Mouse (Mus musculus) thymus, adult 2 months (tissue): ENCODE measurements around the gene Rnf212.

Source experiments
- CTCF ChIP-seq: fragments of 200-500 bp; IDR thresholded peaks from 2 replicates; pipeline ENCODE4 v1.5.1; 2012; ENCODE audit warnings: mild to moderate bottlenecking, control low read depth, low read length, moderate library complexity, borderline replicate concordance; ENCODE audit not compliant: control insufficient read depth, poor library complexity, insufficient read depth; ENCODE audit errors: extremely low read depth
- POLR2A ChIP-seq: fragments of 200-500 bp; IDR thresholded peaks from 2 replicates; pipeline ENCODE4 v1.6.1; 2012; ENCODE audit warnings: mild to moderate bottlenecking, low read length, control low read depth, moderate library complexity; ENCODE audit not compliant: control insufficient read depth, poor library complexity, insufficient read depth; ENCODE audit errors: extremely low read depth

GRCm38 (mm10) chr5:108724006-108724405, 50.8 kb downstream of the Rnf212 start:
- TF ChIP-seq CTCF (no peak), POLR2A (no peak)
